Mouse (Mus musculus) ES-Bruce4 (cell line): ENCODE measurements around the gene Cnot3. TPM values are rescaled to one million over a fixed set of nuclear protein-coding genes. Genes with fewer than 3 reads are reported as not detected.
"Not testable (repeated sequence)": the region's sequence is repeated elsewhere in the genome, so short reads cannot be mapped to it uniquely, and the experiment has no call there.

Experiments
- H3K27ac ChIP-seq: 2 replicates; pipeline ENCODE4 v1.5.1; 2012; ENCODE audit warnings: low read length, inconsistent platforms; ENCODE audit not compliant: insufficient read depth
- H3K27me3 ChIP-seq: 2 replicates; pipeline ENCODE4 v1.6.1; 2012; ENCODE audit warnings: mild to moderate bottlenecking, low read length, inconsistent platforms; ENCODE audit not compliant: control insufficient read depth, poor library complexity, insufficient read depth, severe bottlenecking
- H3K36me3 ChIP-seq: 2 replicates; pipeline ENCODE4 v1.6.1; 2012; ENCODE audit warnings: inconsistent platforms, mild to moderate bottlenecking, low read length, moderate library complexity; ENCODE audit not compliant: control insufficient read depth, poor library complexity, insufficient read depth, severe bottlenecking
- H3K4me1 ChIP-seq: one replicate; pipeline ENCODE4 v1.8.1; 2011; ENCODE audit warnings: low read length; ENCODE audit not compliant: control insufficient read depth, insufficient read depth
- H3K4me3 ChIP-seq: 2 replicates; pipeline ENCODE4 v1.5.1; 2011; ENCODE audit warnings: low read depth, mild to moderate bottlenecking, low read length
- H3K9ac ChIP-seq: 2 replicates; pipeline ENCODE4 v1.6.1; 2012; ENCODE audit warnings: low read depth, mild to moderate bottlenecking, inconsistent platforms; ENCODE audit not compliant: poor library complexity, severe bottlenecking
- H3K9me3 ChIP-seq: replicated peaks from 2 replicates; pipeline ENCODE4 v1.6.1; 2012; ENCODE audit warnings: mild to moderate bottlenecking, low read length, inconsistent platforms; ENCODE audit not compliant: control insufficient read depth, poor library complexity, insufficient read depth, severe bottlenecking
- CTCF ChIP-seq: IDR thresholded peaks from one replicate; pipeline ENCODE4 v1.8.1; 2011; ENCODE audit warnings: low read depth, low read length
- EP300 ChIP-seq: IDR thresholded peaks from 2 replicates; pipeline ENCODE4 v1.6.1; 2011; ENCODE audit warnings: low read depth, low read length; ENCODE audit not compliant: insufficient read depth
- POLR2A ChIP-seq: IDR thresholded peaks from one replicate; pipeline ENCODE4 v1.8.1; 2011; ENCODE audit warnings: low read length; ENCODE audit not compliant: insufficient read depth
- polyA plus RNA-seq: library from polyadenylated mRNA; stranded (reverse); fragments of >200 nt; gene quantifications from 2 replicates; pipeline ENCODE4 v1.2.4, GENCODE M21; 2011; ENCODE audit warnings: low read depth; ENCODE audit not compliant: missing spikeins, insufficient read depth, insufficient read length

Gene Cnot3
- polyA plus RNA-seq = 141 and 161 TPM in 2 replicates

DNA sequence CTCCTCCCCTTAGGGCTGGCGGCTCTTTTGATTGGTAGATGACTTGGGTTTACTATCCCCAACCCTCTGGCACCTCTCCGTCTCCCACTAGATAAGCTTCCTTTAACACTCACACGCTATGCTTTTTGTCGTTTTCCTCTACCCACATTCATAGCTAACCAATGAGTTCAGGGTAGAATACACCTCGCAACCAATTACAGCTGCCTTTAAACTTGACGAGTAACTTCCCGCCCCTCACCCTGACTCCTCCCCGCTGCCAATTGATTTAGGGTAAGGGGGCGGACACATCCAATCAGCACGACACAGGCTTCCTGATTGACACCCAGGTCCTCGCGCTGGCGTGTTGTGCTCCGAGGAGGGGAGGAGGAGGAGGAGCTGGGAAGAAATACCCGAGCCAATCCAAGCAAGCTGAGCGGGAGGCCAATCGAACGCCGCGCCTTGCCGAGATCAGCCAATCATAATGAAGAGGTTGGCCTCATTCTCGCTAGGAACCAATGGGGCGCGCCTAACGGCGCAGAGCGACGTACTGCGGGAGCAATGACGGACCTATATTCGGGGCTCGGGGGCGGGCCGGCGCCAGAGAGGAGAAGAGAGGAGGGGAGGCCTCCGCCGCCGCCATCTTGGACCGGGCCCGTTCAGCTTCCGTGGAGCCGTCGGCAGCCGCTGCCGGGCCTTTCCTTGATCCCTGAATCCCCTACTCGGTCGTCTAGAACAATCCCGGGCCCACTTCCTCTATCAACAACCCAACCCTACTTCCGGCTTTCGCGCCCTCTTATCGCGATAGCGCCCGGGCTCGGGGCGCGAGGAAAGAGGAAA is at the start of gene Cnot3:
Cnot3 (plus strand) TSS at position 597 of the 816 bp plus-strand sequence.
- Histone ChIP-seq H3K9me3 (no peaks in the 10 kb centered on the region), H3K27me3 (no peaks in the 10 kb centered on the region), H3K4me1 (no peaks in the 10 kb centered on the region), H3K9ac (peak within 1 kb of the TSS; percentile 99), H3K27ac (peak within 1 kb of the TSS; percentile 48), H3K4me3 (peak within 1 kb of the TSS; percentile 90), H3K36me3 (peaks cover 28% of the 10 kb centered on the region)
- TF ChIP-seq POLR2A (no peak), CTCF (no peak), EP300 (no peak)

DNA sequence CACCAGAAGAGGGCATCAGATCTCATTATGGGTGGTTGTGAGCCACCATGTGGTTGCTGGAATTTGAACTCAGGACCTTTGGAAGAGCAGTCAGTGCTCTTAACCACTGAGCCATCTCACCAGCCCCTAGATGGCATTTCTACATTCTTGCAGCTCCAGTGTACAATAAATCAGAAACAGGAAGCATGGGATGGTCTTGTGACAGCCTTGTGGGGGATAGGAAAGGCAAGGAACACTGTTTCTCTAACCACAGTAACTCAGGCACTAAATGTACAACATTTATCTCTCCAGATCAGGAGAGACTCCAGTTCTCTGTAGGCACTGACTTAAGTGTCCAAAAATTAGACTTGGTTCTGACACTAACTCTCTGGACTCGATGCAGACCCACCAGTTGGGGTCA is 47.3 kb upstream of the Cnot3 start:
- H3K9ac ChIP-seq, H3K9me3 ChIP-seq: not testable (repeated sequence)

DNA sequence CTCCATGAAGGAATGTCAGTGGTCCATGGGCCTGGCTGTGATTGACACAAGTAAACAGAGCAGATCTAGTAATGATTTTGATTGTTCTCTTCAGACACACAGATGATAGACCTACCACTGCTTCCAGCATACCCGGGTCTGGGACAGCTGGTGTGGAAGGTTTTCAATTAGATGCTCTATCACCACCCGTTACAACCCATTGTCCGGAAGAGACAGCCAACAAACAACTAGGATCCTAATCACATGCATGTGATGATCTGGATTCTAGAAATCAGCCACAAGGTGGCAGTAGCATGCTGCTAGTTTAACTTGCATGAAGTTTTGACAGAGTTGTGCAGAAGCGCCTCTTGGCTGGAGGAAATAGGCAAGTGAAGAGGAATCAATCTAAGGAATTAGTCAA is 43.9 kb upstream of the Cnot3 start:
- no peak for TF ChIP-seq POLR2A
- no peak for TF ChIP-seq CTCF
- no peak for TF ChIP-seq EP300
- H3K4me1 ChIP-seq = no peaks in the 10 kb centered on the region
- H3K9ac ChIP-seq = no peak overlapping the region
- no peaks in the 10 kb centered on the region for H3K9me3 ChIP-seq
- H3K27ac ChIP-seq = no peak overlapping the region
- no peaks in the 10 kb centered on the region for H3K36me3 ChIP-seq
- H3K4me3 ChIP-seq = no peak overlapping the region
- H3K27me3 ChIP-seq = no peaks in the 10 kb centered on the region

More for the DNA sequence above, 47.3 kb upstream of the Cnot3 start:
- not testable (repeated sequence) for H3K27ac ChIP-seq, H3K4me3 ChIP-seq, H3K27me3 ChIP-seq, H3K36me3 ChIP-seq, H3K4me1 ChIP-seq

DNA sequence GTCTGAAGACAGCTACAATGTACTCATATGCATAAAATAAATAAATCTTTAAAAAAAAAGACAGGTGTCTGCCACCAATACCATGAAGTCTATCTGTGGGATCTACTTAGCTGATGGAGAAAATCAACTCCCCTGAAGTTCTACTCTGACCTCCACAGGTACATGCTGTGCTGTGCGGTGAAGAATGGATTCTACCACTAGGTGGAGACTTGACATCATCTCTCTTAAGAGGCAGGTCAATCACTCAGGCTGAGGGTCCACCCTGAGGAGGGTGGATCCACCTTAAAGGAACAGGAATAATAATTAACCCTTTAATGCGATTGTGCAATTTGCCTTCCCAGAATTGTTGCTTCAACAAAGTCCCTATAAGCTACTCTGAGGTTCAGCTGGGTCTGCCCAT is 38.3 kb upstream of the Cnot3 start:
- H3K4me3 ChIP-seq = no peak overlapping the region
- no peaks in the 10 kb centered on the region for H3K4me1 ChIP-seq
- TF ChIP-seq POLR2A (no peak), CTCF (peak; percentile 54)
- no peaks in the 10 kb centered on the region for H3K9me3 ChIP-seq
- no peaks in the 10 kb centered on the region for H3K36me3 ChIP-seq
- no peaks in the 10 kb centered on the region for H3K27me3 ChIP-seq
- H3K9ac ChIP-seq = no peak overlapping the region
- H3K27ac ChIP-seq = no peak overlapping the region

DNA sequence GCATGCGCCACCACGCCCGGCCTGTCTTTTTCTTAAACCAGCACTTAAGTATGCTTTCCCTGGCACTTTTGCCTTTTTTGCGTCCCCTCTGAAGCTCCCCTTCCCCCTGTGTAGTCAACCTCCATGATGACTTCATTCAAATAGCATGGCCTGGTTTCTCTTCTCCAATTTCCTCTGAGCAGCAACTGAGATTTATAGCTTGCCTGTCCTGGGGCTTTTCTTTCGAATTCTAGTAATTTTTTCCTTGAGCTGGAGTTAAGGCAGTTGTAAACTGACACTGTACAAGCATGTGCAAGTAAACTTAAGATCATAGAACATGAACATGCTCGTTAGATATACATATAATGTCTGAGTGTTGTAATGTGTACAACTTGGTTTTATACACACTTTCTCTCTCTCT is 37.7 kb upstream of the Cnot3 start:
- Histone ChIP-seq H3K9me3 (no peaks in the 10 kb centered on the region), H3K4me1 (no peaks in the 10 kb centered on the region), H3K9ac (no peak overlapping the region), H3K36me3 (no peaks in the 10 kb centered on the region), H3K4me3 (no peak overlapping the region), H3K27ac (no peak overlapping the region), H3K27me3 (no peaks in the 10 kb centered on the region)
- no peak for TF ChIP-seq POLR2A
- no peak for TF ChIP-seq CTCF
- no peak for TF ChIP-seq EP300

DNA sequence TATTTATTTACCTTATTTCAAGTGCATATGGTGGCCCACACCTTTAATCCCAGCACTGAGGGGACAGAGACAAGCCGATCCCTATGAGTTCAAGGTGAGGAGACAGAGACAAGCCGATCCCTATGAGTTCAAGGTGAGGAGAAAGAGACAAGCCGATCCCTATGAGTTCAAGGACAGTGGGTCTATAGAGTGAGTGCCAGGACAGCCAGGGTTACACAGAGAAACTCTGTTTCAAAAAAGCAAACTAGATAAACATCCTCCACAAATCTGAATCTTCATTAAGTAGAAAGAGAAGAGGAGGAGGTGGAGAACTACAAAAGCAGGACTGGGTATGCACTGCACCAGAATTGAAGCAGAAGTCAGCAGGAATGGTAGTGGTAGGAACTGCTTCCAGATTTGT is 36.4 kb upstream of the Cnot3 start:
- Histone ChIP-seq H3K9me3 (no peaks in the 10 kb centered on the region), H3K27me3 (no peaks in the 10 kb centered on the region), H3K36me3 (no peaks in the 10 kb centered on the region), H3K4me1 (no peaks in the 10 kb centered on the region), H3K4me3 (no peak overlapping the region), H3K27ac (no peak overlapping the region), H3K9ac (no peak overlapping the region)
- no peak for TF ChIP-seq EP300
- TF ChIP-seq POLR2A = no peak
- TF ChIP-seq CTCF = no peak
